Mouse (Mus musculus) heart, adult 2 months (tissue): ENCODE results near the gene Agpat2.

Experiments used
- CTCF ChIP-seq: fragments of 200-600 bp; IDR thresholded peaks from 2 replicates; pipeline ENCODE4 v1.8.1; 2022; ENCODE audit warnings: antibody characterized with exemption, mild to moderate bottlenecking, moderate library complexity
- EP300 ChIP-seq: fragments of 200-500 bp; IDR thresholded peaks from 2 replicates; pipeline ENCODE4 v1.6.1; 2011; ENCODE audit warnings: low read depth, low read length, control low read depth; ENCODE audit not compliant: insufficient read depth

- TF ChIP-seq EP300 = peak; percentile 4; the same call in 1 of the 2 replicates
- no peak for TF ChIP-seq CTCF
Observed at GRCm38 (mm10) chr2:26594934-26595724, 9.1 kb downstream of the Agpat2 start.
